Mouse (Mus musculus) adrenal gland, adult 2 months (tissue): ENCODE measurements around the gene Tmem240. TPM values are rescaled to one million over a fixed set of nuclear protein-coding genes. Genes with fewer than 3 reads are reported as not detected.
"Not testable (repeated sequence)": the region's sequence is repeated elsewhere in the genome, so short reads cannot be mapped to it uniquely, and the experiment has no call there.

ENCODE experiments used
- DNase-seq: peaks from one replicate; pipeline ENCODE4 v3.0.0; 2021
- long read RNA-seq: library from polyadenylated mRNA; stranded (forward); transcript quantifications from one replicate; pipeline ENCODE4 v2.0.0, GENCODE M21; 2021
- polyA plus RNA-seq: library from polyadenylated mRNA; depleted of rRNA; stranded (reverse); fragments of >200 nt; gene quantifications from 2 replicates; pipeline ENCODE4 v1.2.3, GENCODE M21; 2012; rRNA removed
- total RNA-seq, 2 experiments: library from RNA; stranded (reverse); gene quantifications; 2 replicates each; pipeline ENCODE4 v1.2.3; 2021

Gene Tmem240
- total RNA-seq (under 1 TPM; 0.55 to 0.73 TPM), polyA plus RNA-seq (2.0 and 3.1 TPM in 2 replicates)
- long read RNA-seq, full-length matches to known transcripts: 2 of 4 reads
- long read RNA-seq, partial matches to known transcripts: 0 of 4 reads
- long read RNA-seq, other reads (novel, unspliced or antisense): 2 of 4 reads

DNA sequence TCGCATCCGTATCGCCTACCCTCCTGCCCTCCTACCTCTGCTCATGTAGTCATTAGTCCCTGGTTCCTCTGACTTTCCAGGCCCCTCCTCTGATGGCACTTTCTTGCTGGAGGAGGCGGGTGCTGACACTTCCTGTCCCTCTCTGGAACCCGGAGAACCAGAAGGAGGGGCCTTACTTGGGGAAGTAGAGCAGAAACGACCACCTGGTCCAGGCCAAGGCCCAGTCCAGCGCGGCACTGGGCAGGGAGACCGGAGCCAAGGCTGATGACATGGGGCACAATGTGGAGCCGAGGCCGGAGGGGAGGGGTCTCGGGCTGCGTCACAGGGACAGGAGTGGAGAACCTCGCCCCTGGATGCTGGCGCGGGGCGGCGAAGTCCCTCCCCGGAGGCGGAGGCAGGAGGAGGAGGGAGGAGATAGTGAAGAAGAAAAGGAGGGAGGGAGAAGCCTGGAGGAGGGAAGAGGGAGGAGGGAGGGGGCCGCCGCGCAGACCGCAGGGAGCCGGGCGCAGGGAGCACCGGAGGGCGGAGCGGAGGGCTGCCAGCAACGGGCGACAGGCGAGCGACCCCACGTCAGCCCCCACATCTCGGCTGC lies at the start of gene Tmem240:
TSS of gene Tmem240 (plus strand) at position 451 of the 592 bp plus-strand sequence.
- peak; percentile 96 for DNase-seq

- DNase-seq: not testable (repeated sequence)
Measured at GRCm38 (mm10) chr4:155687764-155688163, 46.8 kb upstream of the Tmem240 start.

DNA sequence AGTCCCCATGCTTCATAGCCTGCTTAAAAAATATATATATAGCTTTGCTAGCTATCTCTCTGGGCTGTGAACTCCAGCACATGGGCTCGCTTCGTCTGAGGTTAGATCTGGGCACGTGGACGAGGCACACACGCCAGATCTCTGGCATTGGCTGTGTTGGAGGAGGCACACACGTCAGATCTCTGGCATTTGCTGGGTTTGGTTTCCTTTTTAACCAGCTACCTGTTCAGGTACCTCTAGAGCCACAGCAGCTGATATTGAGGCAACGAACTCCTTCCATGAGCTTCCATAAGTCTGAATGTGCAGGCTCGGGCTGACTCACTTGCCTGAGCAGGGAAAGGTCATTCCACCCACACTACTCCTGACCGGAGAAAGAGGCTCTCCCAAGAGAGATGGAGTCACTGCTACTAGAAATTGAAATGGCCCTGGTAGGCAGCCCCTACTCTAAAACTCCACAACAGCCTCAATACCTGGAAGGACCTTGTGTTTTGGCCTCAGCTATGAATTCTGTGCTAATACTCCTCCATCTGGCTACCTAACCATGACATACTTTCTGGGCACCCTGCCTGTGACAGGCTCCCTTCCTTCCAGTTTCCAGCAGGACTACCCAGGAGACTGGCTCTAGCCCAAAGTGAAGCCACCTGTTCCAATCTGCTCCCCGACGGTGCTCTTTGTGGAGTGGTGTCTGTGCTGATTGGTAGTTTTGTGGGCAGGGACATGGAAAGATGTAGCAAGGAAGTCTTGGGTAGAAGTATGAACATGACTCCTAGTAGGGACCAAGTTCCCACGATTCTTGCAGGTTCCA lies 43.8 kb upstream of the Tmem240 start:
- DNase-seq: peak; percentile 40

GRCm38 (mm10) chr4:155692421-155692820 lies 42.2 kb upstream of the Tmem240 start:
- DNase-seq: no peak

GRCm38 (mm10) chr4:155694111-155694481 lies 40.5 kb upstream of the Tmem240 start, which contains the start of gene Fndc10:
Gene Fndc10, plus strand, starts transcription at chr4:155694342.
- DNase-seq: peak; percentile 87

DNA sequence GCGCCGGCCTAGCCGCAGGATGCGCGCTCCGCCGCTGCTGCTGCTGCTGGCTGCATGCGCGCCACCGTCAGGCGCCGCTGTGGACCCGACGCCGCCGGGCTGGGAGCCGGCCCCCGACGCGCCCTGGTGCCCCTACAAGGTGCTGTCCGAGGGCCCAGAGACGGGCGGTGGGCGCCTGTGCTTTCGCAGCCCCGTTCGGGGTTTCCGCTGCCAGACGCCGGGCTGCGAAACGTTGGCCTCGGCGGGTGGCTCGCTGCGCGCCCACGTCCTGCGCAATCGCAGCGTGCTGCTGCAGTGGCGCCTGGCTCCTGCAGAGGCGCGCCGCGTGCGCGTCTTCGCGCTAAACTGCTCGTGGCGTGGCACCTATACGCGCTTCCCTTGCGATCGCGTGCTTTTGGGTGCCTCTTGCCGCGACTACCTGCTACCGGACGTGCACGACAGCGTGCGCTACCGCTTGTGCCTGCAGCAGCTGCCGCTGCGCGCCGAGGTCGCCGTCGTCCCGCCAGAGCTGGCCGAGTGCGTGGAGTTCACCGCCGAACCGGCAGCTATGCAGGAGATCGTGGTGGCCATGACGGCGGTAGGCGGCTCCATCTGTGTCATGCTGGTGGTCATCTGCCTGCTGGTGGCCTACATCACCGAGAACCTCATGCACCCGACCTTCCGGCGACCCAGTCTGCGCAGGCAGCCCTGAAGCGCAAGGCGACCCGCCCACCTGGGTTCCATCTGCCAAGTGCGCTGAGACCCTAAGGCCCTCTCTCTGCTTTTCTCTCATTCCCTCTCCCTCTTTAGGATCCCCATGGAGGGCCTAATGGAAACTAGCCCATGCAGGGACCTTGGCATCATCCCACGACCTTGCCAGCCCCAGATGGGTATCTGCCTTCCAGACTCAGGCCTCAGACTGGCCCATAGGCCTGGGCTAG lies 39.9 kb upstream of the Tmem240 start:
- DNase-seq: peak; percentile 85

- DNase-seq: peak; percentile 32
Measured at GRCm38 (mm10) chr4:155695531-155696062, 39.0 kb upstream of the Tmem240 start.

DNA sequence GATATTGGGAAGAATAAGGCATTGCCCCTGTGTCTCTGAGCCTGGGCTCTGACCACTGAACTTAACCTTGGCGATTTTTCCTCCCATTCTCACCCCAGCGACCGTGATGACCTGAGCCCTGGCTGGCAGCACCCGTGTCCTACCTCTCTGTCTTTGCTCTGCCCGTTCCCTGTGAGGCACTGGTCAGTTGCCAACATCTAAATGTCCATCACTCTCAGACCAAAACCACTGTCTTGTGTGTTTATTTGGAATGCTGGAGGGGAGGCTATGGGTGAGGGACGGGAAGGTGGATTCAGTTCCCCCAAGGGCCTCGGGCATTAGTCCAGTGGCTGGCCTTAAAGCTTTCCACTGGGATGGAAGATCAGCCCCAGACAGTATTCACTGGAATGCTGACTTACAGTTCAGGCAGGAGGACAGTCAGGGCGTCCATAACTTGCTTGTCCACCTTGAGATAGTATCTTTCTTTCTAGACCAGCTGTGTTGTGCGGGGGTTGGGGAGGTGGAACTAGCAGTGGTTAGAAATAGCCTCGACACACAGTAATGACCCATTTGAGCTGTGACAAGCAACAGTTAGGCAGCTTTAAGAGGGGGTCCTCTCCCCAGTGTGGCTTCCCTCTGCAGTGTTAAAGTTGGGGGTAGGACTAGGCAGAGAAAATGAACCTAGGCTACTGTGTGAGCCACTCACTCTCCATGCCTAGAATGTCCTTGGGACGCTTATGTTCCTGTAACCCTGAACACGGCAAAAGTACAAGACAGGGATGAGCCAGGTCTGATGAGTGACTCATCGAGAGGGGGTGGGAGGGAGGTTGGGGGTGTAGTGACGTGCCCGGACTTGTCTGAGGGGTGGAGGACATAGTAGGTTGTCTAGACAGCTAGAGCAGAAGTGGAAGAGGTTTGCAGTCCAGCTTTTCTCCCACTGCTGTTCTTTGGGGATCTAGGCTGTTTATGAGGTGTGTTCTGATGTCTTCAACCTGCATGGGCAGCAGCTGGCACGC lies 38.0 kb upstream of the Tmem240 start:
- peak; percentile 80 for DNase-seq

GRCm38 (mm10) chr4:155700425-155700824 lies 34.2 kb upstream of the Tmem240 start:
- no peak for DNase-seq

DNA sequence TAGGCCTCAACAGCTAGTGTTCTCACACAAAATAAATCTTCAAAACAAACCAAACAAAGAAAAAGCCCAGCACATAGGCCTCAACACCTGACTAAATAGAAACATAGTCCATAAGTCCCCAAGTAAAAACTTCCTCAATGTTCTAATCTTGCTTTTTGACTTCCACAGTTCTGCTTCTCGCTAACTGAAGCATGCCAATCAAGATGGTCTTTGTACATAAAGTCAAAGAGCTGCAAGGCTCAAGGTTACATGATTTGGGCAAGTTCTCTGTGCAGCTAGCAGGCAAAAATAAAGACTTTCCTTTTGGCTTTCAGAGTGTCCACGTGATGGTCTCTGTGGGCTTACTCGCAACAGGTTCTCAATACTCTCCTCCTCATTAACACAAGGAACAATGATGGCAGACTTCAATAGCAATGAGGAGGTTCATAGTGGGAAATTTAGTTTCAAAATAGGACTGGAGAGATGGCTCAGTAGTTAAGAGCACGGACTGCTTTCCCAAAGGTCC lies 31.1 kb upstream of the Tmem240 start:
- DNase-seq: no peak

- peak; percentile 96 for DNase-seq
Measured at GRCm38 (mm10) chr4:155704721-155705591, 29.6 kb upstream of the Tmem240 start, which contains the start of gene Ssu72. Gene Ssu72, plus strand, starts transcription at chr4:155704800.

DNA sequence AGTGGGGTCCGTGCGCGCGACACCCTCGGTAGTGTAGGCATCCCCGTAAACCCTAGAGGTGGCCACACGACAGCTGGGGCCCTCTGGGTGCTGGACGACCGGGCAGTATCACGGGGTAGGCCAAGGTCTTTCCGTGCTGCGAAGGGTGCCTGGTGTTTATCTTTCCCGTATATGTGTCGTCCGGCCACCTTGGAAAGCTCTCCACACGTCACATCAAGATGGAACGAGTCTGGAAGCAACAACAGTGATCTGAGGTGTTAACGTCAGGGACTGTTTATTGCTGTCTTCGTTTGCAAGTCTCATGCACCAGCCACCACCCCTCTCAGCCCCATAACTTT lies 29.0 kb upstream of the Tmem240 start:
- DNase-seq: no peak

- DNase-seq: no peak
Measured at GRCm38 (mm10) chr4:155708582-155708981, 26.0 kb upstream of the Tmem240 start.

DNA sequence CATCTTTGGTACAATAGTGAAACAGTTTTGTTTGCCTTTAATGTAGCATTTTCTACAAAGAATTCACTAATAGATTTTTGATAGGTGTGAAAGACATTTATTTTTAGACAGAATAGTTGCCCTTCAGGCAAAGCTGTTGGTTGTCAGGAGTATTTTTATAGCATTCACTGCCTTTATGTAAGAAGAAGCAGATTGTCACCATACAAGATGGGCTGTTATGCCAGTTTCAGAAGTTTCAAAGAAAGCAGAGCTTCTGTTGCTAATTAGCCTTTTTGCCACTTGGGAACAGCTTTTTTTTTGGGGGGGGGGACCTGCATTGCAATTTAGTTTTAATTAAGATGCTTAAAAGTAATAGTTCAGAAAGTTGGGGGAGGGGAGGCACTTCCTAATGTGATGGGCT lies 25.6 kb upstream of the Tmem240 start:
- no peak for DNase-seq

- DNase-seq: no peak
Measured at GRCm38 (mm10) chr4:155710521-155711252, 23.9 kb upstream of the Tmem240 start.

- peak; percentile 37 for DNase-seq
Measured at GRCm38 (mm10) chr4:155721668-155722083, 12.9 kb upstream of the Tmem240 start.

DNA sequence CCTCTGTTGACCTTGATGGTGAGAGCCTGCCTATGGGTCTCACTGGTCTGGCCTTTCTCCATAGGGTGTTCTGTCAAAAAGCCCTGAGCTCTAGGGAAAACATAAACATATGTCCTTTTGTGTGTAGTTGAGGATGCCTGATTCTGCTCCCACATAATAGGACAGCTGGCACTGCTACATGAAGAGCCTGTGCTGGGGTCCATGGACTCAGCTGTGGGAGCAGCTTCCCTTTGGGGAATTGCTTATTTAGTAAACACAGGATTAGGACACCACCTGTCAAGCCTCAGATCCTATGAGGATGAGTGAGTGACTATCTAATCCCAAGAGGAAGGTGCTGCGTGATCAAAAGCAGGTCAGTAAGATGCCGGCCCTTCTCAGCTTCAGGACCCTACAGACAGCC lies 6.6 kb upstream of the Tmem240 start:
- no peak for DNase-seq

GRCm38 (mm10) chr4:155733267-155733666 lies 1.3 kb upstream of the Tmem240 start:
- peak; percentile 47 for DNase-seq
